Mouse (Mus musculus) kidney, postnatal 10 days (tissue): ENCODE data around the gene Carm1.

Experiments
- DNase-seq: peaks from one replicate; pipeline ENCODE4 v3.0.0; 2021; ENCODE audit warnings: mixed read lengths

Gene Carm1

DNA sequence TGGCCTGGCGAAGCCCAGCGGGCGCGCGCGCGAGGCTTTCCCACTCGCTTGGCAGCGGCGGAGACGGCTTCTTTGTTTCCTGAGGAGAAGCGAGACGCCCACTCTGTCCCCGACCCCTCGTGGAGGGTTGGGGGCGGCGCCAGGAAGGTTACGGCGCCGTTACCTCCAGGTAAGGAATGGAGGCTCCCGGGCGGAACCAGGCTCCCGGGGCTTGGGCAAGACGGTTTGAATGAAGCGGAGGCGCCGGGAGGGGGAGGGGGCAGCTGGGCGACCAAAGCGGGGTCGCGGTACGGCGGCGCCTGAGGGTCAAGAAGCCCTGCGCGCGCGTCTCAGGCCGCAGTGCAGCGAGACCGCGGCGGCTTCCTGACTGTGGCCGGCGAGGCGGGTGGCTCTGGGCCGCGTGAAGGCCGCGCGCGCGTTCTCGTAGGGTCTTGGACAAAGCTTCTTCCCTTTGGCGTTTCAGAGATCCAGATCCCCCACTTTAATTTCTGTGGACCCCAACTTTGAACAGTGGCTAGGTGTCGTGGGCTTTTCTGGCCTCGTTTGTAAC, 69.6 kb downstream of the Carm1 start:
- DNase-seq, result peak; percentile 97

GRCm38 (mm10) chr9:21617066-21617465, 70.4 kb downstream of the Carm1 start:
- peak; percentile 45 for DNase-seq

- no peak for DNase-seq
Observed at GRCm38 (mm10) chr9:21620229-21620628, 73.5 kb downstream of the Carm1 start.

GRCm38 (mm10) chr9:21622676-21623075, 76.0 kb downstream of the Carm1 start:
- DNase-seq, result no peak

DNA sequence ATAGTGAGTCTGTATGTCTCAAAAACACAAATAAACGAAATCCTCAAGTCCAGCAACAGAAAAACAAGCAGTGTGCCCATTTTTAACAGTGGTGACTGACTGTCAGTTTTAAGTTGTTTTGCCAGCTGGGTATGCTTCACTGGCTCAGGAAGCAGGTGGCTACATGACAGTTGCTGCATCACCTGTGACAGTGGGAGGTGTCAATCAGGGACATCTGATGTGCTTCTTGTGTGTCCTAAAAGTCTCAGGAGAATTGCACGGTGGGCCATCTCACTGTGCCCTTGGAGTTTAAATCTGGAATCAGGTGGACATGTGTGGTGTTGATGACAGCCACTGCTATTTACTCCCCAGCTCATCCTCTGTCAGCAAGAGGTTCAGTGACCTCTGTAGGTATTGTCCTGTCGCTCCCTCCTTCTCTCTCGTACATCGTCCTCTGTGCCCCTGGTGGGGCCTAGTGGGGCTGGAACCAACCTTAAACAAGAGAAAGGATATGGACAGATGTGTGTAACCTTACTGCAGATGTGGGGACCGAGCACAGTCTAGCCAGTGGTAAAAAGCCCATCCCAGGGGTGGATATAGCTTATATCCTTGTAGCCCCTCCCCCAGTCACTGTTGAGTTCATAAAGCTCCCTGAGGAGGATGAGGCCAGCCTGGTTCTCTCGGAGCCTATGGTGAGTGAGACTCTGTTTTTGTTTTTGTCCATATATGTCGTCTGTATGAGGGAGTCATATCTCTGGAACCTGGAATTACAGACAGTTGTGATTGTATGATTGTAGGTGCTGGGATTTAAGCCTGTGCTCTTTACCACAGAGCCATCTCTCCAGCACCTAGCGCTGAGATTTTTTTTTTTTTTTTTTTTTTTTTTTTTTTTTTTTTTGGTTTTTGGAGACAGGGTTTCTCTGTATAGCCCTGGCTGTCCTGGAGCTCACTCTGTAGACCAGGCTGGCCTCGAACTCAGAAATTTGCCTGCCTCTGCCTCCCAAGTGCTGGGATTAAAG, 78.9 kb downstream of the Carm1 start:
- DNase-seq, result no peak

GRCm38 (mm10) chr9:21626571-21626970, 79.9 kb downstream of the Carm1 start:
- no peak for DNase-seq

DNA sequence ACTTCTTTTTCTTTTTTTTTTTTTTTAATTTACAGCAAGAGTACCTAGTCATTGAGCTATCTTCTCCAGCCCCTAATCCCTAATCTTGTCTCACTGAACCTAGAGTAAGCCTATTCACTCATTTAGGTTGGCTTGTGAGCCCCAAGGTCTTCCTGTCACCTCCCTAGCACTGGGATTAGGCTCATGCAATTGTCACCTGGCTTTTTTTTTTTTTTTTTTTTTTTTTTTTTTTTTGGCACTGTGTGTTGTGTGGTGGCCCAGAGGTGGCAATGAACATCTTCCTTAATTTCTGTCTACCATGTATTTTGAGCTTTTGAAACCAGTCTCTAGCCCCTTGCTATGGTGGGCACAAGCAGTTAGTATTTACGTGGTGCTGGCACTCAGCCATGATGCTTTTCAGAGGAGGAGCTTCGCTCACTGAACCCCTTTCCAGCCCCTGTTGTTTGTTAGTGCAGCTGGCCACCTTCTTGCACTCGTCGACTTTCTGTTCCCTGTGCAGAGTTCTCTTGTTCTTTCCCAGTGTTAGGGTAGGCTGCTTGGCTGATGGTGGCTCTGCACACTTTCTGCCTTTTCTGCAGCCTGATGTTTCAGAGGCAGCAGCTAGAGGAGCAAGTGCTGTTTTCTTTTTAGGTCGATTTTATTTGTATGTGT, 80.6 kb downstream of the Carm1 start:
- no peak for DNase-seq

GRCm38 (mm10) chr9:21630673-21631072, 84.0 kb downstream of the Carm1 start:
- DNase-seq, result peak; percentile 70

DNA sequence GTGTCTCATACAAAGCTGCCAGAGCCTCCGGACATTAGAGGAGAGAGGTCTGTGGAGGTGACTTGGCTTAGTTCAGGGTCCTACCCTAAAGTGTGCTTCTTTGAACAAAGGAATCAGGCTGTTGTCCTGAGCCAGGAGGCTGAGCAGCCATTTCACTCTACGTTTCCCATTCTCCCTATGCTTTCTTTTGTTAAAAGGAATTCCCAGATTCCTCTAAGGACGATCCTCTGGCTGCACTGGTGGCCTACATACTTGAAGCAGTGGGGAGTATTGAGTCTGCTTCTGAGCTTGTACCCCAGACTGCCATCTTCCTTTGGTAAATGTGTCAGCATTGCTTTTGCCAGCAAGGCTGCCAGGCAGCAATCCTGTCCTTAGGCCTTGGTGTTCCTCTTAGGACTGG, 86.4 kb downstream of the Carm1 start:
- DNase-seq, result no peak

DNA sequence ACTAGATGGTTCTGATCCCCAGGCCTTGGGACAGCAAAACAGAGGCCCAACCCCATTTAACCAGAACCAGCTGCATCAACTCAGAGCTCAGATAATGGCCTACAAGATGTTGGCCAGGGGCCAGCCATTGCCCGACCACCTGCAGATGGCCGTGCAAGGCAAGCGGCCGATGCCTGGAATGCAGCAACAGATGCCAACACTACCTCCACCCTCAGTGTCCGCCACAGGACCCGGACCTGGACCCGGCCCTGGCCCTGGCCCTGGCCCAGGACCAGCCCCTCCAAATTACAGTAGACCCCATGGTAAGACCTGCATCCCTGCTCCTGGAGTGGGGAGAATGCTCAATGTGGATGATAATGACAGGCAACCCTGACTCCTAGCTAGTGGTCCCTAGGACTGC, 88.9 kb downstream of the Carm1 start:
- peak; percentile 23 for DNase-seq

- no peak for DNase-seq
Observed at GRCm38 (mm10) chr9:21639031-21639430, 92.3 kb downstream of the Carm1 start.
